Mouse (Mus musculus): ENCODE data around the gene Clmp. TPM values are rescaled to one million over a fixed set of nuclear protein-coding genes. Genes with fewer than 3 reads are reported as not detected.

Clmp gene
- total RNA-seq, 2 experiments from 2014 or later: 7.5 to 8.2 TPM

DNA sequence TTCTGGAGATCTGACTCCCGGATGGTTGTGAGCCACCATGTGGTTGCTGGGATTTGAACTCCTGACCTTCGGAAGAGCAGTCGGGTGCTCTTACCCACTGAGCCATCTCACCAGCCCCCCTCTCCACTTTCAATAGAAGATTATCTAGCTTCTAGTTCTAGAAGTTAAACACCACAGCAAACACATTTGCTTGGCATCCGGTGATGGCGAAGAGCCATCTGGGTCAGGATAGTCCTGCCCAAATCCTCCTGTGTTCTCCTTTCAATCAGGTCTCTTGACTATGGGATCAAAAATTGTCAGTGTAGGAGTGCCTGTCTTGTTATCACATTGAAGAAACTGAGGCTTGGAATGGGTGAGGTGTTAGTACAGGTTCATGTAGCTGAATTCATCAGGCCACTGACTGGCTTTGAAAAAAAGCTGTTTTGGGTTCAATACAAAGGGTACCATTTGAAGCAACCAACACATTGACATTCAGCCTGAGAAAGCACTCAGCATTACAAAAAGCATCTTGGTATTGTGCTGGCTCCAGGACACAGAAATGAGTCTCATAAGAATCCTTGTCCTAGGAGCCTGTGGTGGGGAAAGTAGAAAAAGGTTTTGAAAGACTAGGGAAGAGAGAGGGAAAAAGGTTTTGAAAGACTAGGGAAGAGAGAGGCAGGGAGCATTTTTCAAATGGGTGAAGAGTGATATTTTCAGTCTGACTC, 131.7 kb downstream of the Clmp start:
- intact Hi-C loops (cut with DNase I; ENCODE audit: low total_unique reads): no loop called here
- DNase-seq: no peak

DNA sequence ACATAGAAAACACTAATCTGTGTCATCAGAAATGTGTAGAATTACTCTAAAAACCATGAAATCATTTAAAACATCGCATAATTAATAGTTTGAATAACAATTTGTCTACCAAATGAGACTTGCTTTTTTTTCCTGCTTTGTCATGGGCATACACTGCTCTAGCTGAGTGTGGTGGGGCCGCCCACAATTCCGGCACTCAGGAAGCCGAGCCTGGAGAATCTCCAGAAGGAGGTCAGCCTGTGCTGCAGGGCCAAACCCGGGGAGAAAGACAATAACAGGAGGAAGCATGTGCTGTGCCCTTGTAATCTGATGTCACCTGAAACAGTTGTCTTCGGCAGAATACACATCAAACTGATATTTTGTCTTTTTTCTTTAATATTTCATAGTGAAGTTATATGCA, 139.8 kb downstream of the Clmp start:
- intact Hi-C loops (cut with DNase I; ENCODE audit: low total_unique reads): no loop called here
- DNase-seq: no peak

DNA sequence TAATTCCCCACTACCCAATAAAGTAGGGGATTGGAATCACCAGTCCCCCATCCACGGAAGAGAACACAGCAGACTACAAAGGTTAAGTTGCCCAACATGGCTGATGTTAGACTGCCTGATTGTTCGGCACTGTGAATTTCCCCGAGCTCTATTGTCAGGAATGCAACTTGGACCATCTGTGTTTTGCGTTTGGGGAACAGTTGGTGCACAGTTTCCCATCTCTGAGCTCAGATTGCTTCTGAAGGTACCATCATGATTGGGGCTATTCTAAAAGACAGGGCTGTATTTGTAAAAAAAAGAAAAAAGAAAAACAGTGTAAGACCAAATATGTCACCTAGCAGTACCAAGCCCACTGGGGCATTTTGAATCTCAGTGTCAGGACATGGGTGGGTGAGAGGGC, 141.6 kb downstream of the Clmp start:
- intact Hi-C loops (cut with DNase I; ENCODE audit: low total_unique reads): no loop called here

DNA sequence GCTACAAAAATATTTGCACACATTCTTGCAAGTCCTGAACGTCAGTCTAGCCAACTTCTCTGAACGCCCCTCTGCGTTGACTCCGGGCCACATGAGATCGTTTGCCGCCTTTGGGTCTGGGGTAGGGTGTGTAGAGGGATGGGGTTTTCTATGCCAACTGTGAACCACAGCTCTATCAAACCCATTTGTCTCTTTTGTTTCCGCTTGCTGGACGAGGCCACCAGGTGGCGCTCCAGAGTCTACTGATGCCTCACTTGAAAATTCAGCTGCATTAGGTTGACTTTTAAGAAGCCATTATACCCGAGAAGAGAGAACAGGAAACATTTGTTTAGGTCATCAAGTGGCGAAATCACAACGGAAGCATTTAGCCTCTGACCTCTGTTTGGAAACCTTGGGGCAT, 148.8 kb downstream of the Clmp start:
- intact Hi-C loops (cut with DNase I; ENCODE audit: low total_unique reads): loop anchor here (10.0 kb wide), 1 partner anchor 150 kb away; no protein-coding TSS in a partner anchor
- peak; percentile 68 for DNase-seq

More for the DNA sequence above, 141.6 kb downstream of the Clmp start:
- no peak for DNase-seq

Other genes with a start within 250 kb of the Clmp start
- 10 to 100 TPM; 15.9 to 30.2 TPM for gene Gramd1b, start 154.6 kb upstream of the Clmp start, total RNA-seq (2021)
- not detected for gene Gm21915, start 15.3 kb upstream of the Clmp start, total RNA-seq (2021)
- gene Hspa8, start 115.0 kb downstream of the Clmp start, total RNA-seq (2021): 1,000 to 10,000 TPM in 1 of 2 experiments, 100 to 1,000 TPM in 1; 949 to 1,245 TPM
- not detected for gene Bsx, start 188.2 kb downstream of the Clmp start, total RNA-seq (2021)

Measured in gastrocnemius, postnatal 14 days (tissue).